Mouse (Mus musculus) embryonic fibroblast, embryonic 13.5 days (primary cell): ENCODE data around the gene Sdk2.

Source experiments
- CTCF ChIP-seq: IDR thresholded peaks from 2 replicates; pipeline ENCODE4 v1.5.1; 2011; ENCODE audit warnings: mild to moderate bottlenecking, control low read depth, low read length, moderate library complexity, borderline replicate concordance; ENCODE audit not compliant: insufficient read depth
- POLR2A ChIP-seq: IDR thresholded peaks from 2 replicates; pipeline ENCODE4 v1.6.1; 2011; ENCODE audit warnings: low read depth, mild to moderate bottlenecking, control low read depth, low read length, moderate library complexity

- TF ChIP-seq CTCF (no peak), POLR2A (no peak)
Observed at GRCm38 (mm10) chr11:114043530-114043929, 23.3 kb downstream of the Sdk2 start.
